Mouse (Mus musculus) testis, adult 2 months (tissue): ENCODE results near the gene Xrcc4. TPM values are rescaled to one million over a fixed set of nuclear protein-coding genes. Genes with fewer than 3 reads are reported as not detected.

Experiments
- H3K27ac ChIP-seq: fragments of 200-500 bp; 2 replicates; pipeline ENCODE4 v1.5.1; 2012; ENCODE audit warnings: low read depth, low read length; ENCODE audit not compliant: control insufficient read depth, insufficient read depth
- H3K27me3 ChIP-seq: fragments of 200-500 bp; 2 replicates; pipeline ENCODE4 v1.6.1; 2012; ENCODE audit warnings: mild to moderate bottlenecking, low read length, moderate library complexity; ENCODE audit not compliant: control insufficient read depth, insufficient read depth
- H3K36me3 ChIP-seq: fragments of 200-500 bp; 2 replicates; pipeline ENCODE4 v1.6.1; 2012; ENCODE audit warnings: mild to moderate bottlenecking, low read length; ENCODE audit not compliant: control insufficient read depth, insufficient read depth
- H3K4me1 ChIP-seq: fragments of 200-500 bp; 2 replicates; pipeline ENCODE4 v1.6.1; 2012; ENCODE audit warnings: low read length; ENCODE audit not compliant: control insufficient read depth, insufficient read depth
- H3K4me3 ChIP-seq: fragments of 200-500 bp; 2 replicates; pipeline ENCODE4 v1.5.1; 2012; ENCODE audit warnings: low read depth, mild to moderate bottlenecking, low read length, moderate library complexity, mixed read lengths; ENCODE audit not compliant: control insufficient read depth
- CTCF ChIP-seq: fragments of 200-500 bp; IDR thresholded peaks from 2 replicates; pipeline ENCODE4 v1.5.1; 2012; ENCODE audit warnings: low read depth, mild to moderate bottlenecking, inconsistent platforms, low read length, moderate library complexity; ENCODE audit not compliant: control insufficient read depth, insufficient read depth, insufficient replicate concordance
- POLR2A ChIP-seq: fragments of 200-500 bp; IDR thresholded peaks from 2 replicates; pipeline ENCODE4 v1.6.1; 2012; ENCODE audit warnings: low read depth, mild to moderate bottlenecking, inconsistent platforms, low read length, moderate library complexity; ENCODE audit not compliant: control insufficient read depth
- polyA plus RNA-seq: library from polyadenylated mRNA; depleted of rRNA; stranded (reverse); fragments of >200 nt; gene quantifications from 2 replicates; pipeline ENCODE4 v1.2.3, GENCODE M21; 2012

The Xrcc4 gene
- polyA plus RNA-seq, 1 experiment = 21.0 TPM

- H3K4me3 ChIP-seq = no peak overlapping the region
- H3K4me1 ChIP-seq = no peaks in the 10 kb centered on the region
- H3K27ac ChIP-seq = no peak overlapping the region
- TF ChIP-seq POLR2A (no peak), CTCF (no peak)
- no peaks in the 10 kb centered on the region for H3K36me3 ChIP-seq
- no peaks in the 10 kb centered on the region for H3K27me3 ChIP-seq
Measured at GRCm38 (mm10) chr13:90011129-90011528, 78.3 kb downstream of the Xrcc4 start.

GRCm38 (mm10) chr13:90009786-90010185 is 79.6 kb downstream of the Xrcc4 start:
- Histone ChIP-seq H3K4me3 (no peak overlapping the region), H3K27ac (no peak overlapping the region), H3K36me3 (no peaks in the 10 kb centered on the region), H3K4me1 (no peaks in the 10 kb centered on the region), H3K27me3 (no peaks in the 10 kb centered on the region)
- no peak for TF ChIP-seq CTCF
- no peak for TF ChIP-seq POLR2A

GRCm38 (mm10) chr13:90005561-90005960 is 83.8 kb downstream of the Xrcc4 start:
- H3K36me3 ChIP-seq = no peaks in the 10 kb centered on the region
- no peaks in the 10 kb centered on the region for H3K4me1 ChIP-seq
- TF ChIP-seq POLR2A (no peak), CTCF (no peak)
- H3K27ac ChIP-seq = no peak overlapping the region
- H3K4me3 ChIP-seq = no peak overlapping the region
- no peaks in the 10 kb centered on the region for H3K27me3 ChIP-seq

GRCm38 (mm10) chr13:89997531-89997930 is 91.9 kb downstream of the Xrcc4 start:
- H3K4me1 ChIP-seq = no peaks in the 10 kb centered on the region
- TF ChIP-seq CTCF (no peak), POLR2A (no peak)
- H3K36me3 ChIP-seq = no peaks in the 10 kb centered on the region
- no peak overlapping the region for H3K4me3 ChIP-seq
- no peaks in the 10 kb centered on the region for H3K27me3 ChIP-seq
- no peak overlapping the region for H3K27ac ChIP-seq

GRCm38 (mm10) chr13:89986087-89986486 is 103.3 kb downstream of the Xrcc4 start:
- Histone ChIP-seq H3K4me3 (no peak overlapping the region), H3K27ac (no peak overlapping the region), H3K27me3 (no peaks in the 10 kb centered on the region), H3K36me3 (no peaks in the 10 kb centered on the region; the same call in 1 of the 2 replicates), H3K4me1 (no peaks in the 10 kb centered on the region)
- TF ChIP-seq POLR2A (no peak), CTCF (no peak)

GRCm38 (mm10) chr13:89970940-89971339 is 118.5 kb downstream of the Xrcc4 start:
- TF ChIP-seq POLR2A (no peak), CTCF (no peak)
- Histone ChIP-seq H3K36me3 (no peaks in the 10 kb centered on the region), H3K27me3 (no peaks in the 10 kb centered on the region), H3K4me3 (no peak overlapping the region), H3K4me1 (no peaks in the 10 kb centered on the region), H3K27ac (no peak overlapping the region)

- Histone ChIP-seq H3K36me3 (no peaks in the 10 kb centered on the region), H3K4me1 (no peaks in the 10 kb centered on the region), H3K27me3 (no peaks in the 10 kb centered on the region), H3K4me3 (no peak overlapping the region), H3K27ac (no peak overlapping the region)
- TF ChIP-seq CTCF (no peak), POLR2A (no peak)
Measured at GRCm38 (mm10) chr13:89968671-89969070, 120.7 kb downstream of the Xrcc4 start.

GRCm38 (mm10) chr13:89944354-89944753 is 145.1 kb downstream of the Xrcc4 start:
- Histone ChIP-seq H3K36me3 (no peaks in the 10 kb centered on the region), H3K4me3 (no peak overlapping the region), H3K27ac (no peak overlapping the region), H3K27me3 (no peaks in the 10 kb centered on the region), H3K4me1 (no peaks in the 10 kb centered on the region)
- TF ChIP-seq POLR2A (no peak), CTCF (no peak)
